Mouse (Mus musculus) lung, embryonic 15.5 days (tissue): ENCODE results near the gene Nedd9. TPM values are rescaled to one million over a fixed set of nuclear protein-coding genes. Genes with fewer than 3 reads are reported as not detected.

ENCODE experiments used
- ATAC-seq: fragments of 200-750 bp; cut with Nextera tagmentation; 2 replicates; pipeline ENCODE4 v1.8.0; 2017; ENCODE audit warnings: moderate number of reproducible peaks, borderline replicate concordance; ENCODE audit not compliant: low FRiP score, low TSS enrichment; ENCODE audit errors: extremely low read depth
- H3K27ac ChIP-seq: fragments of 300-500 bp; sonication (generic); 2 replicates; pipeline ENCODE4 v1.5.1; 2015; ENCODE audit warnings: moderate library complexity, mild to moderate bottlenecking, inconsistent platforms
- H3K27me3 ChIP-seq: fragments of 300-500 bp; sonication (generic); 2 replicates; pipeline ENCODE4 v1.6.1; 2015; ENCODE audit warnings: inconsistent platforms
- H3K36me3 ChIP-seq: fragments of 300-500 bp; sonication (generic); 2 replicates; pipeline ENCODE4 v1.6.1; 2015; ENCODE audit warnings: inconsistent platforms
- H3K4me1 ChIP-seq: fragments of 300-500 bp; sonication (generic); 2 replicates; pipeline ENCODE4 v1.6.1; 2015; ENCODE audit warnings: inconsistent platforms
- H3K4me2 ChIP-seq: fragments of 300-500 bp; sonication (generic); 2 replicates; pipeline ENCODE4 v1.6.1; 2015; ENCODE audit warnings: inconsistent platforms, mild to moderate bottlenecking, moderate library complexity
- H3K4me3 ChIP-seq: fragments of 300-500 bp; sonication (generic); 2 replicates; pipeline ENCODE4 v1.5.1; 2015; ENCODE audit warnings: mild to moderate bottlenecking, inconsistent platforms
- H3K9ac ChIP-seq: fragments of 300-500 bp; sonication (generic); 2 replicates; pipeline ENCODE4 v1.6.1; 2015; ENCODE audit warnings: inconsistent platforms
- H3K9me3 ChIP-seq: fragments of 300-500 bp; sonication (generic); 2 replicates; pipeline ENCODE4 v1.6.1; 2016; ENCODE audit warnings: inconsistent platforms
- WGBS: fragments of 180-500 bp; shearing (Covaris S2); methylation state at CpG from one replicate; pipeline ENCODE4 v1.1.7; 2015; 5-methylcytosine and 5-hydroxymethylcytosine counted together
- polyA plus RNA-seq: library from polyadenylated mRNA; unstranded; fragments of >200 nt; fragmentation: Nextera tagmentation; extraction: Ambion mirVana; gene quantifications from 2 replicates; pipeline ENCODE4 v1.2.1, GENCODE M21; 2015

Nedd9 gene
- polyA plus RNA-seq, 1 experiment from 2014 or later, result 76.3 TPM

DNA sequence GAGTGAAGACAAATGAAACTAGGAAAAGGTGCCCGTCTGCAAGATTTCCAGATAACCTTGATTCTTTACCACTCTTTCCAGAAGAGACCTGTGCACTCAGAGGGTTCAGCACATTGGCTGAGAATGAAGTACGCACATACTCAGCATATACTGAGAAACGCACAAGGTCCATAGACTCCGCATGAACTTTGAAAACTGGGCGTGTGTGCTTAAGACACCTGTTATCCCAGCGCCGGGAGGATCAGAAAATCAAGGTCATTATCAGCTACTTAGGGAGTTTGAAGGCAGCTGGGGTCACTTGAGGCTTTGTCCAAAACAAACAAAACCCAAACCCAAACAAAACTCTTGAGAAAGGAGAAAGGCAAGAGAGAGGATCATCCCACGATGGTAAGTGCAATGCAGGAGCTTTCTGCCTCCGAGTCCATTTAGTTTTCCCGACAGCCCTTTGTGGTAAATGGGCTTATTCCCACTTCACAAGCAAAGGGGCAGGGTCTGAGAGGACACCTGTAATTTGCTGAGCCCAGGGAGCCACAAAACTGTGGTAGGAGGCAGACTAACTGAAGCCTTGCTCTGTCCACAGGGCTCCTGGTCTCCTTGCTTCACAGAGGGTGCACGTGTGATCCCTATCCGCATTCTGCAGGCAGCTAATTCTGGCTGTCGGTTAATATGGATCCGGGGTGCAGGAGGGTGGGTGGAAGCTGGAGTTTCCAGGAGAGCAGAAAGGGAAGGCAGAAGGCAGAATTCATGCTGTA lies 153.1 kb downstream of the Nedd9 start:
- peak overlapping the region; percentile 29; the same call in 1 of the 2 replicates for H3K27ac ChIP-seq

DNA sequence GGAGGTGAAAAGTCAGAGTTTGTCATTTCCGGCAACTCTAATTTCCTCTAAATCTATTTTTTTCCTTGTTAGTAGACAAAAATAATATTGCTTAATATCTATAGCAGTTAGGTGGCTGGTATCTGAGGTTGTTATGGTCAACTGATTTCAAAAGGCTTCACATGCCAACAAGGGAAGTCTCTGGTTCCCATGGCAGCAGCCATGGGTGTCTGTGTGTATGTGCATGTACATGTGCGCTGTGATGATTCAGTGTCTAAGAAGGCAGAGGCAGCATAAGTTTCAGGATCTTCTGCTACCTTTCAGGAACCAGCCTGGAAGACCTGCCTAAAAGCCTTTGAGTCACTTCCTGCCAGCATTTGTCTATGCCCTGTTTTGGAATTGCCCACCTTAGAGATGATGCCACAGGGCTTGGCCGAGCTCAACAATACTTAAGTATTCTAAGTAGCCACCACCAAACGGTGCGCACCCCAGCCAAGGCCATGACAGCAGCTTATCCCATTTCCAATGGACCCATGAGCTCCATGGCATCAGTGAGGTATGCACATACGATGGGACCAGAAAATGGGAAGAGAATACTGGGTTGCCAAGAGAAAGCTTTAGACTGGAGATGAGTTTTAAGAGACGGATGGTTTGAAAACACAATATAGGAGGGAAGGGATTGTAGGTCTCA lies 155.4 kb downstream of the Nedd9 start:
- Histone ChIP-seq H3K27me3 (no peaks in the 10 kb centered on the region), H3K27ac (no peak overlapping the region), H3K4me2 (no peak overlapping the region), H3K4me3 (no peak overlapping the region), H3K36me3 (peaks cover 28% of the 10 kb centered on the region), H3K4me1 (peaks cover 63% of the 10 kb centered on the region), H3K9me3 (no peaks in the 10 kb centered on the region), H3K9ac (no peak overlapping the region)
- ATAC-seq, result no peak
- 84% methylated on average over 7 of the region's 7 CpGs for WGBS

More for the DNA sequence above, 153.1 kb downstream of the Nedd9 start:
- Histone ChIP-seq H3K9ac (no peak overlapping the region), H3K9me3 (no peaks in the 10 kb centered on the region), H3K27me3 (no peaks in the 10 kb centered on the region), H3K4me2 (no peak overlapping the region), H3K4me1 (peaks cover 66% of the 10 kb centered on the region), H3K36me3 (peaks cover 43% of the 10 kb centered on the region), H3K4me3 (no peak overlapping the region)
- 56% methylated on average over 14 of the region's 14 CpGs for WGBS
- ATAC-seq, result no peak

DNA sequence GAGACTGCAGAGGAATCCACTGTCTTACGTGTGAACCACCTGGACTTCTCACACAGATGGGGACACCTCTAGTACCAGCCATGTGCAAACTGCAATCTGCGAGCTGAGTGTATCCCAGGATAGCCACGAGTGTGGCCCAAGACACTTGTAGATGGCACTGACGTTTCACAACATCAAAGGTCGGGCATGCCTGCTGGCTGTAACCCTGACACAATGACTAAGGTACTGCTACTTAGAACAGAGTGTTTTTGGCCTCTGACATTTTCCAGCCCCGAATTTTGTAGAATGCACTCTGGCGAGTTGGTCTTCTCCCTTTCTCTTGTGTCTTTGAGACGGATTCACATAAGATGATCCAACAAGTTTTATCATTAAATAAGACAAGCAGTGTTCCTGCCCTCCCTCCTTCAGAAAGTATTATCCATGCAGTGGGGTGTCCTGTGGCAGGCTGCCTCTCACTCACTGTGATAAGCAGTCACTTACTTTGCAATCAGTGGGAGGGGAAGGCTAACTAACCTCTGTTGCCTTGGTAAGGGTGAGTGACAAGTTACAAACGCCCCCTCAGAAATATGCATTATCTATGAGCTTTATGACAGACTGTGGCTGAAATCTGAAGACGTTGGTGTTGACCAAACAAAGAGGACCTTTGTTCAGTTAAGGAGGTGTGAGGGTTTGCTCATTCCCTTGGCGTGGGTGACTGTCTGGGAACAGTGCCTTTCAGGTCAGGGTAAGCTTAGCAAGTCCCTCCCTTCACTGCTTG lies 156.4 kb downstream of the Nedd9 start:
- no peaks in the 10 kb centered on the region for H3K9me3 ChIP-seq
- WGBS, result 55% methylated on average over 11 of the region's 11 CpGs
- H3K27me3 ChIP-seq, result no peaks in the 10 kb centered on the region
- peaks cover 54% of the 10 kb centered on the region for H3K4me1 ChIP-seq
- H3K4me3 ChIP-seq, result no peak overlapping the region
- H3K9ac ChIP-seq, result no peak overlapping the region
- H3K36me3 ChIP-seq, result peaks cover 31% of the 10 kb centered on the region
- no peak for ATAC-seq
- no peak overlapping the region for H3K4me2 ChIP-seq
- no peak overlapping the region for H3K27ac ChIP-seq

DNA sequence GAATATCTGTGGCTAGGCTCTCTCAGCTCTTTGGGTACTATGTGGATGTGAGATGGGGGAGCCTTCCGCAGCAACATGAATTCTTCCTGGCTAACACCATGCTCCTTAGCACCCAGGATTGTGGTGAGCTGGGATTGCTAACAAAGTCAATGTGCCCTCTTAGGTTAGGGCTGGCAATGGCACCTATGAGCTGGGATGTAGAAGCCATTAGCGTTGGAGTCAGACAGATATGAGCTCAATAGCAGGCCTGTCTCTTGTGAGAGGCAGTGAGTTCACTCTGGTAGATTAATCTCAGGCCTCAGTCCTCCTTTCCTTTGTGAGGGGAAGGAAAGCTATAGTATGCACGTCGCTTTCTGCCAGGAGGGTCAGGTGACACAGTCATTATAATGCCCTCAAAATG lies 157.1 kb downstream of the Nedd9 start:
- peaks cover 47% of the 10 kb centered on the region for H3K4me1 ChIP-seq
- no peaks in the 10 kb centered on the region for H3K27me3 ChIP-seq
- H3K9me3 ChIP-seq, result no peaks in the 10 kb centered on the region
- no peak overlapping the region for H3K4me2 ChIP-seq
- 88% methylated on average over 4 of the region's 4 CpGs for WGBS
- H3K9ac ChIP-seq, result no peak overlapping the region
- peaks cover 31% of the 10 kb centered on the region for H3K36me3 ChIP-seq
- no peak overlapping the region for H3K4me3 ChIP-seq
- no peak overlapping the region for H3K27ac ChIP-seq
- no peak for ATAC-seq

DNA sequence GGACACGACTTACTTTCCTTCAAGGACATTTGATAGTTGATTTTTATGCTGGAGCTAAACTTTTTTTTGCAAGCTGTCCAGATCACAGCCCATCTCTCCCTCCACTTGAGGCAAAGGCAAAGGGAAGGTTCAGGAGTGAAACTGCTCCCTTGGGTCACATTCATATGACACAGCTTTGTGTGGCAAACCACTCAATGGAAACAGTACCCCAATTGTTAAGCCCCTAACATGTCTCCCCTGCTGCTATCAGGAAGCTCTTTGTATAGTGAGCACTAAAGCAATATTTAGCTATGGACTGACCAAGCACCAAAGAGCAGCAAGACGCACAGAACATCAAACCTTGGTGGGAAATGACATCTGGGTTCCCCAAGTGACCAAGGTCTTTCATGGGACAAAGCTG lies 158.7 kb downstream of the Nedd9 start:
- Histone ChIP-seq H3K27ac (no peak overlapping the region), H3K27me3 (no peaks in the 10 kb centered on the region), H3K4me3 (no peak overlapping the region), H3K9me3 (no peaks in the 10 kb centered on the region), H3K4me2 (no peak overlapping the region), H3K4me1 (peaks cover 32% of the 10 kb centered on the region), H3K9ac (no peak overlapping the region), H3K36me3 (peaks cover 42% of the 10 kb centered on the region)
- WGBS, result 64% methylated on average over 2 of the region's 2 CpGs
- no peak for ATAC-seq

DNA sequence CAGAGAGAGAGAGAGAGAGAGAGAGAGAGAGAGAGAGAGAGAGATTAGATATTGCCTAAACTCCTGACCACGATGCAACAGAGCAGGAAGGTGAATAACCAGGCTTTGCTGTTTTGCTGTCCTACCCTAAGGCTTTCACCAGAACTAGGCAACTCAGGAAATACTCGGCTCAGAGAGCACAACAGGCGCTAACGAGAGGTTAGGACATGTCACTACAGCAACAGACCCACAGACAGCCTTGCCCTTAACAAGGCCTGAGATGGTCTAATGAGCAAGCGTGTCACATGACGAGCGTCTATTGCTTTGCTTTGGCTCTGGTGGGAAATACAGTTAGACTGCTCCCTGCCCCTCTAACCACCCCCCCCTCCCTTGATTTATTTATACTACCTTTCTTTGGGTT lies 159.6 kb downstream of the Nedd9 start:
- H3K4me1 ChIP-seq, result peaks cover 27% of the 10 kb centered on the region
- H3K27me3 ChIP-seq, result no peaks in the 10 kb centered on the region
- peaks cover 44% of the 10 kb centered on the region for H3K36me3 ChIP-seq
- H3K9me3 ChIP-seq, result no peaks in the 10 kb centered on the region
- no peak overlapping the region for H3K9ac ChIP-seq
- H3K4me3 ChIP-seq, result no peak overlapping the region
- no peak overlapping the region for H3K27ac ChIP-seq
- ATAC-seq, result no peak
- 71% methylated on average over 7 of the region's 7 CpGs for WGBS
- no peak overlapping the region for H3K4me2 ChIP-seq

DNA sequence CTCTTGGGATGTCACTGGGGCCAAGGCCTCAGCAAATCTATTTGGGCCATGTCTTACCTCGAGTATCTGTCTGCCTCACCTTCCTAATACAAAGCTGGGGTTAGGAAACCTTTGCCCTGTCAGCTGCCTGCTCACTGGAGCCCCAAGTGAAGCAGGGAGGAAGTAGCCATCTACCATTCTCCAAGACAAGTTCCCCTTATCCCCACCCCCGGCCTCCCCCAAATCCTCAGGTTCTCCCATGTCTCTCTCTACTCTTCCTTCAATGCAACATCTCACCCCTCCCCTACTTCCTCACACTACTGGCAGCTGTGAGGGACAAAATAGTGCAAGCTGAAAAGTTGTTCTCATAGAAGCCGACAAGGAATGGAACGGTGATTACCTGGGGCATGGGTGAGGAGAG lies 161.0 kb downstream of the Nedd9 start:
- Histone ChIP-seq H3K27ac (no peak overlapping the region), H3K4me2 (no peak overlapping the region), H3K27me3 (no peaks in the 10 kb centered on the region), H3K4me3 (no peak overlapping the region), H3K4me1 (peaks cover 27% of the 10 kb centered on the region), H3K9ac (no peak overlapping the region), H3K36me3 (peaks cover 49% of the 10 kb centered on the region), H3K9me3 (no peaks in the 10 kb centered on the region)
- no peak for ATAC-seq
- WGBS, result 77% methylated on average over 4 of the region's 4 CpGs

DNA sequence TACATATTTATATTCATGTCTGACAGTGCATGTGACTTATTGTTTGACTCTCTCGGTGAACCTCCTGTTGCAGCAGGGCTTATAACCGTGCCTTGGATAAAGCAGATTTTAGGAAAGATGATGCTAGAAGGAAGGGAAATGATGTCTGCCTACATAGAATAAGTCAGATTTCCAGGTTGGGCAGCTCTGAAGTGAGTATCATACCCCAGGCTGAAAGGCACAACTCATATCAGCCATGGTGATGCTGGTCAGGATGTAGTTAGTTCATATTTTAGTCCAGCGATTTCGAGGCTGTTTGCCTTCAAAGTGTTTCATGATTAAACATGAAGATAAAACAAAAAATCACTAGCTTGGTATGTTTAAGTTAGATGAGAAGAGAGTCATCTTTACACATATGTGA lies 161.8 kb downstream of the Nedd9 start:
- Histone ChIP-seq H3K27me3 (no peaks in the 10 kb centered on the region), H3K4me1 (peaks cover 23% of the 10 kb centered on the region), H3K27ac (no peak overlapping the region), H3K4me3 (no peak overlapping the region), H3K4me2 (no peak overlapping the region), H3K9ac (no peak overlapping the region), H3K36me3 (peaks cover 42% of the 10 kb centered on the region), H3K9me3 (no peaks in the 10 kb centered on the region)
- 56% methylated on average over 4 of the region's 4 CpGs for whole genome bisulfite sequencing
- no peak for ATAC-seq

DNA sequence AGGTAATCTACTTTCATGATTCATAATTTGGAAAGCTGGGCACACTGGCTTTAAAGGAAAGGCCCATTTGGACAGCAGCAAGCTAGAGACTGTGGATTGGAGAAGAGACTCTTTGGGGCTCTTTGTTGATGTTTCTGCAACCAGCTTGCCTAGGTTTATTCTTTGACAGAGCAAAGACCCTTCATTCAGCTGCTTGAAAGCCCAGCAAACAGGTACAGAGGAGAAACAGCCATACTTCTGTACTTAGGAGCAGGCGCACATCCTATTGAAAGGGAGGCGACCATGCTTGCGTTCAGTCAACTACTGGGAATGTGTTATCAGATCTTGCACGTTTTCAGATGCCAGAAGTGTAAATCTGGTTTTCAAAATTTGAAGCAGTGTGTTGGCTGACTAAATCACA lies 162.5 kb downstream of the Nedd9 start:
- peaks cover 21% of the 10 kb centered on the region for H3K4me1 ChIP-seq
- H3K4me2 ChIP-seq, result no peak overlapping the region
- H3K27me3 ChIP-seq, result no peaks in the 10 kb centered on the region
- 64% methylated on average over 4 of the region's 4 CpGs for whole genome bisulfite sequencing
- no peak for ATAC-seq
- H3K9ac ChIP-seq, result no peak overlapping the region
- H3K27ac ChIP-seq, result no peak overlapping the region
- no peaks in the 10 kb centered on the region for H3K9me3 ChIP-seq
- no peak overlapping the region for H3K4me3 ChIP-seq
- H3K36me3 ChIP-seq, result peaks cover 35% of the 10 kb centered on the region

DNA sequence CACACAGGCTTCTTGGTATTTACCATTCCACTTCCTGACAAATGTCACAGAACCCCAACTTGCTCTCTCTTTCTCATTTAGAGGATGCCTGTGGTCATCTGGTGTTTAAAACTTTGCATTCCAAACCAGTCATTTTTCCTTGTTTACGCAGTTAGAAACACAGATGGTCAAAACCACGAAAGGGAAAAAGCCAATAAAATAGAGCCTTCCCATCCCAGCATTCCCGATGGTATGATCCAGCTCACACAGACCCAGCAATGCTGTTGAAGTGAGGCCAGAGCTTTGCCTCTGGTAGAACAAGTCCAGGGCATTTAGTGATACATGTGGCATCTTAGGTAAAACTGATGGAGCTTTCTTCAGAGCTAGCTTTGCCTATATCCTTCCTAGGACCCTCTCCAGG lies 165.7 kb downstream of the Nedd9 start:
- ATAC-seq, result no peak
- peaks cover 15% of the 10 kb centered on the region for H3K4me1 ChIP-seq
- H3K27me3 ChIP-seq, result no peaks in the 10 kb centered on the region
- peak overlapping the region; percentile 56 for H3K27ac ChIP-seq
- H3K4me2 ChIP-seq, result no peak overlapping the region
- H3K9me3 ChIP-seq, result no peaks in the 10 kb centered on the region
- no peak overlapping the region for H3K9ac ChIP-seq
- H3K36me3 ChIP-seq, result peaks cover 46% of the 10 kb centered on the region
- no peak overlapping the region for H3K4me3 ChIP-seq
- WGBS, result 49% methylated on average over 3 of the region's 3 CpGs

DNA sequence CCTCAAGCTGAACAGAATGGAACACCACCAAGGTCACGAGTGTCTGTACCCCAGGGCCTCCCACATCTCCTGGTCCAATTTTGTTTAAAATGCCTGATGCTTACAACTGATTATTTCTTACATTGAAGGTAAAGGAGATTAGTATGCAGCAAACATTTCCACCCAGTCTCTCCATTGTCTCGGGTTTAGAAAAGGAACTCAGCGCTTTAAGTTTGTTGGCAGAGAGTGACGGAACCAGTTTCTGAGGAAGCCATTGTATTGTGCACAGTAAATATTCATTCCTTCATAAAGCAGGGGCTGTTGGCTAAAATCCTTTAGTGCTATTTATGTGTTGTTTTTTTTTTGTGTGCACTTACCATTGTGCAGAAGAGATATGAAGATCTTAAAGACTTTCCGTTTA lies 166.4 kb downstream of the Nedd9 start:
- ATAC-seq, result no peak
- WGBS, result 64% methylated on average over 5 of the region's 5 CpGs
- Histone ChIP-seq H3K27ac (peak overlapping the region; percentile 56), H3K4me3 (no peak overlapping the region), H3K4me1 (peaks cover 15% of the 10 kb centered on the region), H3K9ac (no peak overlapping the region), H3K4me2 (no peak overlapping the region), H3K9me3 (no peaks in the 10 kb centered on the region), H3K27me3 (no peaks in the 10 kb centered on the region), H3K36me3 (peaks cover 49% of the 10 kb centered on the region)

DNA sequence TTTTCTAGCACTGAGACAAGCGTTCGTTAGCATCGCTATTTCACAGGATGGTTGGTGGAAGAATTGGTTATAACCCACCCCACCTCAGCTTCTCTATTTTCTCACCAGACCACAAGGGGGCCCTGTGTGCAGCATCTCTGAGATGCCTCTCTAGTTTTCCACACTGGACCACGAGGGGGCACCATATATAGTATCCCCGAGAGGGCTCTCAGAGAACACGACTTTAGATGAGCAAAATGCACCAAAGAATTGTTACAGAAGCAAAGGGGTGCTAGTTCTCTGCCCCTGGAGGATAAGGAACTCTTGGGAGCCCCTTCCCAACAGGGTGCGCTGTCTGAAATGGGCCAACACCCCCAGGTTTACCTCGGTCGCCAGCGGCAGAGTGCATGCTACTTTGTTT lies 184.4 kb downstream of the Nedd9 start:
- Histone ChIP-seq H3K4me2 (no peak overlapping the region), H3K36me3 (no peaks in the 10 kb centered on the region), H3K4me3 (no peak overlapping the region), H3K9me3 (no peaks in the 10 kb centered on the region), H3K4me1 (peaks cover 26% of the 10 kb centered on the region), H3K27me3 (no peaks in the 10 kb centered on the region), H3K9ac (no peak overlapping the region), H3K27ac (no peak overlapping the region)
- WGBS, result 58% methylated on average over 10 of the region's 10 CpGs
- ATAC-seq, result no peak
